Mouse (Mus musculus) testis, adult 2 months (tissue): Measurements from ENCODE around the gene Bbs9. TPM values are rescaled to one million over a fixed set of nuclear protein-coding genes. Genes with fewer than 3 reads are reported as not detected.
A peak's percentile ranks its signal among the peaks of the same experiment; 100 is the strongest.

Experiments
- H3K27ac ChIP-seq: fragments of 200-500 bp; 2 replicates; pipeline ENCODE4 v1.5.1; 2012; ENCODE audit warnings: low read depth, low read length; ENCODE audit not compliant: control insufficient read depth, insufficient read depth
- H3K27me3 ChIP-seq: fragments of 200-500 bp; 2 replicates; pipeline ENCODE4 v1.6.1; 2012; ENCODE audit warnings: mild to moderate bottlenecking, low read length, moderate library complexity; ENCODE audit not compliant: control insufficient read depth, insufficient read depth
- H3K36me3 ChIP-seq: fragments of 200-500 bp; 2 replicates; pipeline ENCODE4 v1.6.1; 2012; ENCODE audit warnings: mild to moderate bottlenecking, low read length; ENCODE audit not compliant: control insufficient read depth, insufficient read depth
- H3K4me1 ChIP-seq: fragments of 200-500 bp; 2 replicates; pipeline ENCODE4 v1.6.1; 2012; ENCODE audit warnings: low read length; ENCODE audit not compliant: control insufficient read depth, insufficient read depth
- H3K4me3 ChIP-seq: fragments of 200-500 bp; 2 replicates; pipeline ENCODE4 v1.5.1; 2012; ENCODE audit warnings: low read depth, mild to moderate bottlenecking, low read length, moderate library complexity, mixed read lengths; ENCODE audit not compliant: control insufficient read depth
- CTCF ChIP-seq: fragments of 200-500 bp; IDR thresholded peaks from 2 replicates; pipeline ENCODE4 v1.5.1; 2012; ENCODE audit warnings: low read depth, mild to moderate bottlenecking, inconsistent platforms, low read length, moderate library complexity; ENCODE audit not compliant: control insufficient read depth, insufficient read depth, insufficient replicate concordance
- POLR2A ChIP-seq: fragments of 200-500 bp; IDR thresholded peaks from 2 replicates; pipeline ENCODE4 v1.6.1; 2012; ENCODE audit warnings: low read depth, mild to moderate bottlenecking, inconsistent platforms, low read length, moderate library complexity; ENCODE audit not compliant: control insufficient read depth
- polyA plus RNA-seq: library from polyadenylated mRNA; depleted of rRNA; stranded (reverse); fragments of >200 nt; gene quantifications from 2 replicates; pipeline ENCODE4 v1.2.3, GENCODE M21; 2012

Bbs9 gene
- polyA plus RNA-seq, 1 experiment = 55.3 TPM

DNA sequence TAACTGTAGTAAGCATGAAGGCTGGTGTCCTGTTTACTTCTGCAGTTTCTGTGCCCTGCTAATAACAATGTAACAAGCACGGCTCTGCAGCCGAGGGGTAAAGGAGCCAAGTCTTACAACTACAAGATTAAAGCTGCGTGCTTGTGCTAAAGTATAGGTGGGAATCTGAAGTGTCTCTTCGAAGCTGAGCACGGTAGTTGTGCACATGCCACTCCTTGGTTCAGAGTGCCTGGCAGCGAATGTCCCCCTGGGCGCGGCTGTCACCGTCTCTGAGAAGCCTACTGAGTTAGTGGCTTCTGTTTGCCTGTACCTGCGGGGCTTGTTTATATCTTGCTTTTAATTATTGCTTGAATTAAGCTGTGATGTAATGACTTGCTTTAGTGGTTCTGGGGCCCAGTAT is 65.6 kb downstream of the Bbs9 start:
- H3K4me1 ChIP-seq = no peaks in the 10 kb centered on the region
- no peak overlapping the region for H3K27ac ChIP-seq
- no peak overlapping the region for H3K4me3 ChIP-seq
- H3K36me3 ChIP-seq = no peaks in the 10 kb centered on the region
- TF ChIP-seq POLR2A = no peak
- no peak for TF ChIP-seq CTCF
- H3K27me3 ChIP-seq = no peaks in the 10 kb centered on the region

DNA sequence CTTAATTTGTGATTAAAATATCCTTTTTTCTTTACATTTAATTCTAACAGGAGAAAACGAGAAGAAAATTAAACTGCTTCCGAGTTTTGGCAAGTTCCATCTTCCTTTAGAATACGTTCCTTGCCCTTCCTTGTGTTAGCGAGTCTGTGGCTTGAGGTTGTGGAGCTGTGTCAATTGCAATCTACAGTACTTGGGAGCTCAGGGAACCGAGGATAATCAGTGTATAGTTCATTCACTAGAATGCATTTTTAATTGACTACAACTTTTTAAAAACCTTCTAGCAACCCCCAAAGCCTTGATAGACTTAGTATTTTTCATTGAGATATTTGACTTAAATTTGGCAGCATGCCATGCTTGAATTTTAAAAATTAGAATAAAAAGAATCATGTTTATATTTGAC is 68.0 kb downstream of the Bbs9 start:
- no peaks in the 10 kb centered on the region for H3K27me3 ChIP-seq
- TF ChIP-seq POLR2A (no peak), CTCF (no peak)
- H3K27ac ChIP-seq = no peak overlapping the region
- H3K4me1 ChIP-seq = no peaks in the 10 kb centered on the region
- no peak overlapping the region for H3K4me3 ChIP-seq
- H3K36me3 ChIP-seq = no peaks in the 10 kb centered on the region

DNA sequence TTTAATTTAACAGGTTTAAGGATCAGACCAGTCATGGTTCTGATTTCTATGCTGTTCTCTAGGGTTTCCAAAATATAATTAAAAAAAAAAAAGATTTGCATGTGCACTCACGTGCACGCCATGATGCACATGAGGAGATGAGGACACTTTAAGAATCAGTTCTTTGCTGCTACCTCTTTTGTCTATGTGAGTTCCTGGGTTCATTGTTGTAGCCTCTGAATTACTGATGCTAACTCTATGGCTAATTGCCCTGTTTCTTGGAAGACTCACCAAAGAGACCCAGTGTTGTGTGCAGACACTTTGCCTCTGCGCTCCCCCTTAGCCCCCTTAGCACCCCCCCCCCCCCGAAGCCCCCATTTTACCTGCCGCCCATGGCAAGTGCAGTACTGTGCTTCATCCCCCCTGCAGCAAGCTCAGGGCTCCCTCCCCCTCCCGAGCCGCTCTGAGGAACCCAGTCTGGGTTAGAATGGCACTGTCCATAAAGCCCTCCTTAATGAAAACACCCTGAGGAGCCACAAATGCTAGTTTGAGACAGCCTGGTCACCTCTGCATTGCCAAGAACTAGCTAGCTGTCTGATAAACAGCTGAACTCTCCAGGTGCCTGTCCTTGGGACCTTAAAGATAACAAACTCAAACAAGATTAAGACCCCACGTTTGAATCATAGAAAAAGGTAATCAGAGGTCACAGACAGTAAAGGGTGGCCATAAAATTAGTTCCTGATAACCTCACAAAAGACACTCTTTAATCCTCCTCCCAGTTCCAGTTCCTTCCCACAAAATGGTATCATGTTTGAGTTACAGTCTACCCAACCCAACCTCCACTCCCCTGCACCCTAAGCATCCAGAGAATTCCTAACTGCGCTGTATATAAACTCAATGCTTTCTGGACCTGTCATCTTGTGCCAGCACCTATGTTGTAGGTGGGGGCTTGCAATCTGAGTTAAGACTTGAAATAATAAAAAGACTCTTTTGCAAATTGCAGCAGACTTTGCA is 69.1 kb downstream of the Bbs9 start:
- Histone ChIP-seq H3K4me1 (no peaks in the 10 kb centered on the region), H3K4me3 (no peak overlapping the region), H3K27me3 (no peaks in the 10 kb centered on the region), H3K36me3 (no peaks in the 10 kb centered on the region), H3K27ac (no peak overlapping the region)
- TF ChIP-seq CTCF (no peak), POLR2A (no peak)

DNA sequence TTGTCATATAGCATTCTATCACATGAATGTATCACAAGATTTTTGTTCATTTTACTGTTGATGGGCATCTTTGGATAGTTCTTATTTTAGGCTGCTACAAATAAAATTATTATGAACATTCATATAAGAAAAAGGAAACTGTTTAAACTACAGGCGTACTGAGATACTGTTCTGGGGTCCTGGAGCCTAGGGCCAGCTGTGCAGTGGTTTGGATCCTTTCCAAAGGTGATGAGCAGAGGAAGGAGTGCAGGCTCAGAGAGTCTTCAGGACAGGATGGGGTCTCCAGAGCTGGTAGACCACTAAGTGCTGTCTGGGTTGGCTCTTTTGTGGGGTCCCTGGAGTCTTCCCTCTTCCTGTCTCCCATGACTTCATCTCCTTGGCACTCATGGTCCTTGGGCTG is 75.8 kb downstream of the Bbs9 start:
- Histone ChIP-seq H3K36me3 (no peaks in the 10 kb centered on the region), H3K27ac (no peak overlapping the region), H3K4me1 (no peaks in the 10 kb centered on the region), H3K27me3 (no peaks in the 10 kb centered on the region), H3K4me3 (no peak overlapping the region)
- TF ChIP-seq CTCF = no peak
- no peak for TF ChIP-seq POLR2A

DNA sequence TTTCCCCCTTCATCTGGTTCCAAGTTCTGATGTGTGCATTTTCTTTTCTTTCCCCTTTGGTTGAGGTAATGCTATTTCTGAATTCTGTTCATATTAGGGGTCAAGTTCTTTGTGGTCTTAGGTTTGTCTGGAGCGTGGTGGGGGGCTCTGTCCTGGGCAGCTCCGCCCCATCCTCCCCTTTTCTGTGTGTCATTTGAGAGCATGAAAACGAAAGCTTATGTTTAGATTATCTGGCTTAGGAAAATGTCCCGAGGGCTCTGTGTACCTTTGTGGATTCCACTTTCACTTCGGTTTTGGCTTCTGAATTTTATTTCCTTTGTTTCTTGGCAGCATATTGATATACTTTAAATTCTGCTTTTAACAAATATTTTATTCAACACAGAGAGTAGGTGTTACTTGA is 80.6 kb downstream of the Bbs9 start:
- Histone ChIP-seq H3K36me3 (no peaks in the 10 kb centered on the region), H3K4me3 (no peak overlapping the region), H3K27ac (no peak overlapping the region), H3K4me1 (peaks cover 2% of the 10 kb centered on the region; the same call in 1 of the 2 replicates), H3K27me3 (no peaks in the 10 kb centered on the region)
- TF ChIP-seq POLR2A (no peak), CTCF (no peak)

DNA sequence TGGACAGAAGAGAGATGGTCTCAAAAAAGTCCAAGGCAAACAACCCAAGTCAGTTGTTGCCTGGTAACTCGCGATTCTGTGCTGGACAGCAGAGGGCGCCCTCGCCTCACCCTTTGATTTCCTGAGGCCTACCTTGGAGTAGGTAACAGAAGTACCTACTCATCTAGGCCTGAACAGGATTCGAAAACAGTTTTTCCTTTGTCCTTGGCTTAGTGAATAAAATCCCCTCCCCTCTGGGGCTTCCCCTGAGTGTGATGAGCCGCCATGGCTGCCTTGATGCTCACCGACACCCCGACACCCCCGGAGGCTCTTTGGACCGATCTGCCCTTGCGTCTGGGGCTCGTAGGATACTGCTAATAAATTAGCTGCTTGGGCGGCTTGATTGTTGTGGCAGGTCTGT is 82.0 kb downstream of the Bbs9 start:
- H3K4me3 ChIP-seq = peak overlapping the region; percentile 54
- peaks cover 2% of the 10 kb centered on the region; the same call in 1 of the 2 replicates for H3K4me1 ChIP-seq
- H3K27ac ChIP-seq = peak overlapping the region; percentile 10; the same call in 1 of the 2 replicates
- TF ChIP-seq POLR2A = no peak
- TF ChIP-seq CTCF = peak; percentile 90; the same call in 1 of the 2 replicates
- H3K36me3 ChIP-seq = no peaks in the 10 kb centered on the region
- no peaks in the 10 kb centered on the region for H3K27me3 ChIP-seq

DNA sequence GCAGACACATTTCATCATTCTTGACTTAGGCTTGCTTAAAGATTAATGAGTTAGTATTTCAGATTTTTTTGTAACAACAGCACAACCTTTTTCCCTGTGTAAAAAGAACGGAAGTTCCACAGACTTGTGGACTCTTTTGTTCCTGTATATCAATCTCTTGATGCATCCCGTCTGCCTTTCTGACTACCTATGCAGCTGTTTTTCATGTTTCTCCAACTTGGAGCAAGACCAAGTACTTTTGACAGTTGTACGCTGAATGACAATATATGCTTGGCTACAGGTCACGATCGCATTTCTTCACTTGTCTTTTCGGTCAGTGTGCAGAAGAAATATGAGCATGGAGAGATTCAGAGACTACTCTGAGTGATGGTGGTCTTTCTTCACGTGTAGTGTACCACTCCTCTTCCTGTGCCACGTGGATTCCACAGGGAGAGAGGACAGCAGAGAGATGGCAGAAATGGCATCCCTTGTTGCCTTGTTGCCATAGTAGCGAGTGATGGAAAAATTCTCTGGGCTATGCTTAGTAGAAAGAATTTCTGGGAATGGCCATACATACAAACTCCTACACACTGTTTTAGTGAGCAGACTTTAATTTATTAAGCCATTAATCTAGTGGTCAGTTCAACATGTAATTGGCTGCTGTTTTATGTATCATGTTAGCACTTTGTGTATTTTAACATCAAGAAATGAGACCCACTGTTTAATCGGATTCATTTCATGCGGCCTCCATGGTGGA is 88.3 kb downstream of the Bbs9 start:
- Histone ChIP-seq H3K27me3 (no peaks in the 10 kb centered on the region), H3K4me3 (no peak overlapping the region), H3K4me1 (no peaks in the 10 kb centered on the region), H3K27ac (no peak overlapping the region), H3K36me3 (no peaks in the 10 kb centered on the region)
- no peak for TF ChIP-seq POLR2A
- TF ChIP-seq CTCF = no peak
